Mouse (Mus musculus) stomach, embryonic 14.5 days (tissue): ENCODE measurements around the gene Nrip1. TPM values are rescaled to one million over a fixed set of nuclear protein-coding genes. Genes with fewer than 3 reads are reported as not detected.

Experiments
- ATAC-seq: fragments of 200-750 bp; cut with Nextera tagmentation; 2 replicates; pipeline ENCODE4 v1.8.0; 2017; ENCODE audit warnings: low read depth, moderate TSS enrichment; ENCODE audit not compliant: insufficient number of reproducible peaks, insufficient read depth, low FRiP score
- H3K27ac ChIP-seq: fragments of 300-500 bp; sonication (generic); 2 replicates; pipeline ENCODE4 v1.5.1; 2014; ENCODE audit warnings: mild to moderate bottlenecking, low read length, moderate library complexity, mixed read lengths
- H3K27me3 ChIP-seq: fragments of 300-500 bp; sonication (generic); 2 replicates; pipeline ENCODE4 v1.6.1; 2014; ENCODE audit warnings: low read length, control low read depth, mixed read lengths; ENCODE audit not compliant: control insufficient read depth, insufficient read depth
- H3K36me3 ChIP-seq: fragments of 300-500 bp; sonication (generic); 2 replicates; pipeline ENCODE4 v1.6.1; 2014; ENCODE audit warnings: mild to moderate bottlenecking, control low read depth, low read length, moderate library complexity, mixed read lengths; ENCODE audit not compliant: control insufficient read depth, insufficient read depth
- H3K4me1 ChIP-seq: fragments of 300-500 bp; sonication (generic); 2 replicates; pipeline ENCODE4 v1.6.1; 2014; ENCODE audit warnings: low read length, control low read depth, mixed read lengths; ENCODE audit not compliant: control insufficient read depth, insufficient read depth
- H3K4me2 ChIP-seq: fragments of 300-500 bp; sonication (generic); replicated peaks from 2 replicates; pipeline ENCODE4 v1.6.1; 2014; ENCODE audit warnings: low read depth, low read length, control low read depth
- H3K4me3 ChIP-seq: fragments of 300-500 bp; sonication (generic); 2 replicates; pipeline ENCODE4 v1.5.1; 2014; ENCODE audit warnings: low read depth, low read length, control low read depth
- H3K9ac ChIP-seq: fragments of 300-500 bp; sonication (generic); replicated peaks from 2 replicates; pipeline ENCODE4 v1.6.1; 2014; ENCODE audit warnings: low read depth, mild to moderate bottlenecking, control low read depth, low read length, moderate library complexity, mixed read lengths
- H3K9me3 ChIP-seq: fragments of 300-500 bp; sonication (generic); 2 replicates; pipeline ENCODE4 v1.6.1; 2016; ENCODE audit warnings: low read depth, low read length, control low read depth; ENCODE audit not compliant: control insufficient read depth
- WGBS: fragments of 180-500 bp; shearing (Covaris S2); extraction: QIAGEN DNeasy Blood & Tissue Kit; methylation state at CpG from one replicate; pipeline ENCODE4 v1.1.7; 2014; 5-methylcytosine and 5-hydroxymethylcytosine counted together
- polyA plus RNA-seq: library from polyadenylated mRNA; unstranded; fragments of >200 nt; fragmentation: Nextera tagmentation; extraction: Ambion mirVana; gene quantifications from 2 replicates; pipeline ENCODE4 v1.2.1, GENCODE M21; 2014

Gene Nrip1
- polyA plus RNA-seq, 1 experiment from 2014 or later = 51.4 TPM

DNA sequence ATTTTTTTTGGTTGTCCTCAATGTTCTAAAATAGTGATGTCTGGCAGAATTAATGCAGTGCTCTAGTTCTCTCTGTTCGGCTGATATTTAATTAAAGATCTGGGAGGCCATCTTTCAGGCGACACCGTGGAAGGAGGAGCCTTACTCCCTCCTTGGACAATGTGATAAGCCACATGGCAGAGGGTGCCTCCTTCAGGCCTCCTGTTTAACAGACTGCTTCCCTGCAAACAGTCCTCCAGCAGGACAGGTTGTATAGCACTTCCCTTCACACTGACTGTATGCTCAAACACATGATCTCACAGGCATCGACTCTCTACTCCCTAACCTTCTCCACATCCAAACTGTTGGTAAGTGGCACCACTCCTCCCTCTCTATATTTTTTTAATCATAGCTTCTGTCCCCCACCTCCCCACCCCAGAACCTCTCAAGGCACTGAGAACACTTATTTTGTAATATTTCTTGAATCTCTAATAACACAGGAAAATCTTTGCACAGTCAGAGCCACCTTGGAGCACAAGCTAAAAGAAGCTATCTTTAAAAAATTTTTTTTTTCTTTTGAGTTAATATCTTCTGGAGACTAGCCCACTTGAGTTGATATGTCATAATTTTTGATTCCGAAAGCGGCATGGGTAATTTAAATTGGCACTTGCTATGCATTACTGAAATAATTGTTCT is 3.4 kb downstream of the Nrip1 start:
- 26% methylated on average over 6 of the region's 6 CpGs for WGBS
- Histone ChIP-seq H3K4me2 (peak overlapping the region; percentile 78), H3K9ac (no peak overlapping the region), H3K27ac (no peak overlapping the region), H3K4me1 (peaks cover 17% of the 10 kb centered on the region), H3K36me3 (no peaks in the 10 kb centered on the region), H3K4me3 (peak overlapping the region; percentile 81; the same call in 1 of the 2 replicates), H3K9me3 (no peaks in the 10 kb centered on the region), H3K27me3 (no peaks in the 10 kb centered on the region)
- ATAC-seq = no peak; the same call in 1 of the 2 replicates

DNA sequence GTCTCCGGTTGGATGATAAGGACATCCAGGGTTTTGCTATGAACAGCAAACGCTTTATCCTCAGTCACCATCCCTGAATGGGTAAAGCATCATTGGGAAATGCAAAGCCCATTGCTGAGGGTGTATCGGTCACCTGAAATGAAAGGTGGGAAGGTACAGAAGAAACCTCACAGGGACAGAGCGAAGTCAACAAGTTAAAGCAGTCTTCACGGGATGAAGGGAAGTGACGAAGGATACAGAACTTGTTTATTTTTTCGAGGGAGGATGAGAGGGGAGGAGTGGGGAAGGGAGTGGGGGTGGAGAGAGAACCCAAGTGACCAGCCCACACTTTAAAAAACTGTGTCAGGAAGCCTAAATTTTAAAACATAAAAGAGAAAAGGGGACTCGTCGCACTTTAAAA is 4.4 kb downstream of the Nrip1 start:
- 61% methylated on average over 9 of the region's 9 CpGs for WGBS
- Histone ChIP-seq H3K9ac (no peak overlapping the region), H3K27ac (no peak overlapping the region), H3K9me3 (no peaks in the 10 kb centered on the region), H3K36me3 (no peaks in the 10 kb centered on the region), H3K4me2 (no peak overlapping the region), H3K4me1 (peaks cover 17% of the 10 kb centered on the region), H3K4me3 (no peak overlapping the region), H3K27me3 (no peaks in the 10 kb centered on the region)
- no peak for ATAC-seq

DNA sequence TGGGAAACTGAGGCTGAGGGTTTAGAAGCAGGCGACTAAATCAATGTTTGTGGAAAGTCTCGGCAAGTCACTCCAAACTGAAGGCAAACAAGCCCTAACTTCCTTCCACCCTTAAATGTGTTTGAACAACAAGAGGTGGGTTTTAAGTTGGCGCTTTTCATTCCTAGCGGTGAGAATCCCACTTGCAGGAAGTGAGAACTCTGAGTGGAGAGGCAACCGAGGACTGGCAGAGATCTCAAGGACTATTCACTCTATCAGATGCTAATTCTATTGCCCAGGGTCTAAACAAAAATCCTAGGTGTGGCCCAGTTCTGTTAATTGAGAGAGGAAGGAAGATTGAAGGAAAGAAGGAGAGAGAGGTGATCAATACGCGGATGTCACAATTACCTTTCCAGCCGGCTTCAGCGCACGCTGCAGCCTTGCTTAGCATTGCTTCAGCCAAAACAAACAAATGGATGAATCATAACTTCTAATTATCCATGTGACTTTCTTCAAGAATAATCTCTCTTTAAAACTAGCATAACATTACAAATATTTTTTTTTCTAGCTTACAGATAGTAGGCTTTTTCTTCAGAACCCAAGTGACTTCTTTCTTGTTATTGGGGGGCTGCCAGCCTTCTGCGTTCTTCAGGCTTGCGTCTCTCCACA is 6.2 kb downstream of the Nrip1 start:
- Histone ChIP-seq H3K4me2 (no peak overlapping the region), H3K27ac (no peak overlapping the region), H3K4me3 (no peak overlapping the region), H3K36me3 (no peaks in the 10 kb centered on the region), H3K9me3 (no peaks in the 10 kb centered on the region), H3K27me3 (no peaks in the 10 kb centered on the region), H3K9ac (no peak overlapping the region), H3K4me1 (peaks cover 17% of the 10 kb centered on the region)
- no peak for ATAC-seq
- 73% methylated on average over 12 of the region's 12 CpGs for WGBS

DNA sequence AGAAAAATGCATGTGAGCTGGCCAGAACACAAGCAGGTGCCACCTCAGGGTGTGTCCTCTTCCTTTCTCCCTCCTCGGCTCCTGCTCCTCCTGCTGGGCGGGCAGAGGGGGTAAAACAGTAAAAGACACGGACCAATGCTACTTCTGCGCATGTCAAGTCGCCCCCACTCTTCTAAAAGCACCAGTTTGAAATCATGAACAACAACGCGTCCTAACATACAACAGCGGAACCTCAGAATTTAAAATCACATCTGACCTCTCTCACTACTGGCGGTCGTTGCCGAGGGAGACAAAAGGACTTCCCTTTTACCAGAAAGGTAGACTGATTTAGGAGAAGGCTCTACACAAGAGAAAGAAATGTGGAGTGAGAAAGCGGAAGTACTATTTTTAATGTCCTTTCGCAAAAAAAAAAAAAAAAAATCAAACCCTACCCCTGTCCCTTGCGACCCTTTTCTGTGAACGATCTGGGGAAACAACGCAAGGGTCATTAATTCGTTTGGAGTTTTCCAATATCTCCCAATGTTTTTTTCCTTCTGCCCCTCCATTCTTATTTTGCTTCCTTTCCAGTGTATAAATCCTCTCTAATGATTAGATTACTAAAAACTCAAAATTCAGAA is 7.7 kb downstream of the Nrip1 start:
- WGBS = 83% methylated on average over 17 of the region's 17 CpGs
- Histone ChIP-seq H3K27me3 (no peaks in the 10 kb centered on the region), H3K9me3 (no peaks in the 10 kb centered on the region), H3K4me1 (peaks cover 19% of the 10 kb centered on the region), H3K27ac (no peak overlapping the region), H3K4me3 (no peak overlapping the region), H3K9ac (no peak overlapping the region), H3K4me2 (no peak overlapping the region), H3K36me3 (no peaks in the 10 kb centered on the region)
- ATAC-seq = no peak

DNA sequence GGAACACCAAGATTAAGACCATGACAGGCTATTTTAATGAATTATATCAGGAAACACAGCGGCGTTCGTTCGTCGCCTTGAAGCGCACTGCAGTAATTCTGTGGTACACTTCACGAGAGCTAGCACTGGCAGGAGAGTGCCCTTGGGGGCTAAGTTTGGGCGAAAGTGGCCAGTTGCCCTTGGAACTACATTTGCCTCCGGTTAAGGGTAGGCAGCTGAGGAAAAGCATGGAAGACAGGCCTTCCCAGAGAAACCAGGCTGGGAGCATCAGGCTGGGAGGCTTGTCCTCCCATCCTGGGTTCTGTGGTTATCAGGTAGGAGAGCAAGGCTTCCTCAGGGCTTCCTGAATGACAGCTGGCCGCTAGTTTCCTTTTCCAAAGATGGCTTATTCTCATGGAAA is 8.4 kb downstream of the Nrip1 start:
- Histone ChIP-seq H3K4me1 (peaks cover 12% of the 10 kb centered on the region), H3K27me3 (no peaks in the 10 kb centered on the region), H3K36me3 (no peaks in the 10 kb centered on the region), H3K27ac (no peak overlapping the region), H3K9ac (no peak overlapping the region), H3K4me2 (no peak overlapping the region), H3K9me3 (no peaks in the 10 kb centered on the region), H3K4me3 (no peak overlapping the region)
- whole genome bisulfite sequencing = 80% methylated on average over 10 of the region's 10 CpGs
- no peak for ATAC-seq

DNA sequence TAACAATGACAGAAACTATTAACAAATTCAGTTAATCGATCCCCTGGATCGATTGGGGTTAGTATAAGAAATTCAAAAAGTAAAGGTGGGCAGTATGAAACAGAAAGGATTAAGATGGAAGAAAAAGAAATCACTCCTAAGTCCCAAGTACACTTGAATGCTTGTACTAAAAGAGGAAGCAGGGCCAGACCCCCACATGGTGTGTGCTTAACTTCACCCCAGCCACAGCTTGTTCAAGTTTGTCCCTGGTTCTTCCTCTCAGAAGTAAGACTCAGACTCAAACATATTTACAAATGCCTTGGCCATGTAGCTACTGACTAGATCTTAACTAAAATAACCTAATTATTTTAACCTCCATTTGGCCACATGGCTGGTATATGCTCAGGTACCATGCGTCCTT is 10.0 kb downstream of the Nrip1 start:
- no peak for ATAC-seq
- Histone ChIP-seq H3K27ac (no peak overlapping the region), H3K4me3 (no peak overlapping the region), H3K36me3 (no peaks in the 10 kb centered on the region), H3K4me2 (no peak overlapping the region), H3K9ac (no peak overlapping the region), H3K9me3 (no peaks in the 10 kb centered on the region), H3K27me3 (no peaks in the 10 kb centered on the region), H3K4me1 (peaks cover 6% of the 10 kb centered on the region; the same call in 1 of the 2 replicates)
- 96% methylated on average over 3 of the region's 3 CpGs for WGBS

DNA sequence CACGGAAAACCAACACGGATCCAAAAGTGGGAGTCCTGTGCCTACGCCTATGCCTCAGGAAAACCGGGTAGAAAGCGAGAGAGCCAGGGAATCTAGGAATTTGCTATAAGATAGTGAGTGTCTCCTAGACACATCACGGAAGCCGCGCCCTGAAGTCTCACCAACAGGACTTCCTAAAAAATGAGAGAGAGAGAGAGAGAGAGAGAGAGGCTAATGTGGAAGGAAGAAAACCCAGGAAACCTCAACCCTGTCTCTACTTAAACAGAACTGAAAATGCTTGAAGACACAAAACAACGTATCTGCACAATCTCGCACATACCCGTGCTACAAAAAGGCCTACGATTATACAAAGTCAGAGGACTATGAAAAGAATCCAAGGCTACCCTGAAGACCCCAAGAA is 10.6 kb downstream of the Nrip1 start:
- WGBS = 93% methylated on average over 12 of the region's 12 CpGs
- H3K4me1 ChIP-seq = peaks cover 10% of the 10 kb centered on the region; the same call in 1 of the 2 replicates
- ATAC-seq = no peak

DNA sequence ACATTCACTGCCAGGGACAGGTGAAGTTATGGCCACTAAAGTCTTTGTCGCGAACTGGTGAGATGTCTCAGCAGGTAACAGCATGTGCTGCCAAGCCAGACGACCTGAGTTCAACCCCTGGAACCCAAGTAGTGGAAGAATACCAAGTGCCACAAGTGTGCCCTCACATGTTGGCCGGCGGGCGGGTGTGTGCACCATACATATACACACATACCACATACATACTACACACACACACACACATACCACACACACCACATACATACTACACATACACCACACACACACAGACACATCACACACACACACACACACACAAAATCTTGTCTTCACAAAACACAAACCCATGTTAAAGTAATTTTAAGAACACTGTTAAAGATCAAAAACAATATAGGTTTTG is 13.2 kb downstream of the Nrip1 start:
- Histone ChIP-seq H3K4me2 (no peak overlapping the region), H3K27me3 (no peaks in the 10 kb centered on the region), H3K36me3 (no peaks in the 10 kb centered on the region), H3K27ac (no peak overlapping the region), H3K9me3 (no peaks in the 10 kb centered on the region), H3K4me3 (no peak overlapping the region), H3K4me1 (peaks cover 6% of the 10 kb centered on the region; the same call in 1 of the 2 replicates), H3K9ac (no peak overlapping the region)
- no peak for ATAC-seq
- 87% methylated on average over 6 of the region's 6 CpGs for WGBS

More for the DNA sequence above, 10.6 kb downstream of the Nrip1 start:
- Histone ChIP-seq H3K9me3 (no peaks in the 10 kb centered on the region), H3K4me2 (no peak overlapping the region), H3K27ac (no peak overlapping the region), H3K36me3 (no peaks in the 10 kb centered on the region), H3K9ac (no peak overlapping the region), H3K27me3 (no peaks in the 10 kb centered on the region), H3K4me3 (no peak overlapping the region)
